Mouse (Mus musculus): ENCODE results near the gene Fam76a. TPM values are rescaled to one million over a fixed set of nuclear protein-coding genes. Genes with fewer than 3 reads are reported as not detected.

Gene Fam76a
- polyA plus RNA-seq, 1 experiment = 2.4 TPM

DNA sequence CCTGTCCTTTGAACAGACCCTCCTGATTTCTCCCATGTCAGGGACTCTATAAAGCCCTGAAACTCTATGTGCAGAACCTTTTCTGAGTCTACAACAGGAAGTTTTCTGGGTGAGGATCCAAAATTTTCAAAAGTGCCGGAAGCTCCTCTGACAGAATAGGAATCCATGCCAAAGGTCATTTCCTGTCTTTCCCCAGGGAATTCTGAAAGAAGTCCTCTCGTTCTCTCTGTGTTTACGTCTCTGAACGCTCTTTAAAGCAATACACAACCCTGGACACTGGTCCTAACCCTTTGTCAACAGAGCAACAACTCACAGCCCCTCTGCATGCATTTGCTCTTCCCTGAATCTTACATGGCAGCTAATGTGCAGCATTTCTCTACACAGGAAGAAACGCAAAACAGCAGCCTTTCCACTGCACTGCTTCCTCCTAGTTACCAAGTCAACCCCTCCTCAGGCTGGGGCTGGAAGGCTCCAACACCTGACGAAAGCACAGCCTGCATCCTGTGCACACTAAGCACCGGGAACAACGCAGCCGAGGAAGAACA, 17.5 kb downstream of the Fam76a start:
- Histone ChIP-seq H3K9me3 (ENCODE audit: control insufficient read depth, low read length) (no peaks in the 10 kb centered on the region), H3K4me1 (ENCODE audit: control insufficient read depth) (no peaks in the 10 kb centered on the region), H3K4me3 (replicated peaks) (no peak overlapping the region), H3K27me3 (ENCODE audit: control insufficient read depth) (no peaks in the 10 kb centered on the region), H3K36me3 (ENCODE audit: control insufficient read depth) (peaks cover 85% of the 10 kb centered on the region)
- TF ChIP-seq TAL1 (IDR thresholded peaks at IDR 0.05; ENCODE audit: low read length) (no peak), GATA1 (IDR thresholded peaks at IDR 0.05; ENCODE audit: low read length) (no peak)

DNA sequence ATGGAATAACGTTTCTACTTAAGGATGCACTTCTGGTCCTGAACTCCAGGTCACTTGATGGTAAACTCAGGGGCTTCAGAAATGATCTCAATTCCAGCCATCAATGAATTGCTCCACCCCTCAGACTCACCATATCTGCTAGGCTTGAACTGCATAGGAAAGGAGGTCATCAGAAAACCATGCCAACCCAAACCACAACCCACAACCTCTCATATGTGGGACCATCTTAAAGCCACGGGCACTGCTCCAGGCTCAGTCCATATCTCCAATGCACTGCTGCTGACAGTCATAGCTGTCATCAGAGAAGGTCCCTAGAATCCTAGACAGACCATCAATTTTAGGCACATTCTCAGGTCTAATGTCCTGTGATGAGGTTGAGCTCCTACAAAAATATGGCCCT, 18.3 kb downstream of the Fam76a start:
- TF ChIP-seq TAL1 (IDR thresholded peaks at IDR 0.05; ENCODE audit: low read length) (no peak), GATA1 (IDR thresholded peaks at IDR 0.05; ENCODE audit: low read length) (no peak)
- H3K36me3 ChIP-seq (ENCODE audit: control insufficient read depth) = peaks cover 81% of the 10 kb centered on the region
- no peaks in the 10 kb centered on the region for H3K9me3 ChIP-seq (ENCODE audit: control insufficient read depth, low read length)
- no peaks in the 10 kb centered on the region for H3K27me3 ChIP-seq (ENCODE audit: control insufficient read depth)
- H3K4me1 ChIP-seq (ENCODE audit: control insufficient read depth) = no peaks in the 10 kb centered on the region
- no peak overlapping the region for H3K4me3 ChIP-seq (replicated peaks)

- Histone ChIP-seq H3K36me3 (ENCODE audit: control insufficient read depth) (peaks cover 33% of the 10 kb centered on the region), H3K4me3 (replicated peaks) (no peak overlapping the region), H3K27me3 (ENCODE audit: control insufficient read depth) (peaks cover 22% of the 10 kb centered on the region), H3K4me1 (ENCODE audit: control insufficient read depth) (peaks cover 5% of the 10 kb centered on the region), H3K9me3 (ENCODE audit: control insufficient read depth, low read length) (no peaks in the 10 kb centered on the region)
- TF ChIP-seq TAL1 (IDR thresholded peaks at IDR 0.05; ENCODE audit: low read length) (no peak), GATA1 (IDR thresholded peaks at IDR 0.05; ENCODE audit: low read length) (no peak)
Observed at GRCm38 (mm10) chr4:132898197-132898596, 24.2 kb downstream of the Fam76a start.

GRCm38 (mm10) chr4:132894402-132894801, 28.0 kb downstream of the Fam76a start:
- peaks cover 22% of the 10 kb centered on the region for H3K27me3 ChIP-seq (ENCODE audit: control insufficient read depth)
- H3K4me3 ChIP-seq (replicated peaks) = no peak overlapping the region
- TF ChIP-seq TAL1 (IDR thresholded peaks at IDR 0.05; ENCODE audit: low read length) (no peak), GATA1 (IDR thresholded peaks at IDR 0.05; ENCODE audit: low read length) (no peak)
- H3K4me1 ChIP-seq (ENCODE audit: control insufficient read depth) = peaks cover 5% of the 10 kb centered on the region
- no peaks in the 10 kb centered on the region for H3K9me3 ChIP-seq (ENCODE audit: control insufficient read depth, low read length)
- H3K36me3 ChIP-seq (ENCODE audit: control insufficient read depth) = no peaks in the 10 kb centered on the region

- Histone ChIP-seq H3K27me3 (ENCODE audit: control insufficient read depth) (no peaks in the 10 kb centered on the region), H3K4me3 (replicated peaks) (peak overlapping the region; percentile 68), H3K36me3 (ENCODE audit: control insufficient read depth) (peaks cover 23% of the 10 kb centered on the region), H3K4me1 (ENCODE audit: control insufficient read depth) (peaks cover 37% of the 10 kb centered on the region), H3K9me3 (ENCODE audit: control insufficient read depth, low read length) (no peaks in the 10 kb centered on the region)
- TF ChIP-seq GATA1 (IDR thresholded peaks at IDR 0.05; ENCODE audit: low read length) = no peak
- no peak for TF ChIP-seq TAL1 (IDR thresholded peaks at IDR 0.05; ENCODE audit: low read length)
Observed at GRCm38 (mm10) chr4:132884844-132885374, 37.4 kb downstream of the Fam76a start.

- peak within 1 kb of the TSS; percentile 68 for H3K4me3 ChIP-seq (replicated peaks)
- H3K27me3 ChIP-seq (ENCODE audit: control insufficient read depth) = no peaks in the 10 kb centered on the region
- TF ChIP-seq TAL1 (IDR thresholded peaks at IDR 0.05; ENCODE audit: low read length) (no peak), GATA1 (IDR thresholded peaks at IDR 0.05; ENCODE audit: low read length) (no peak)
- peaks cover 37% of the 10 kb centered on the region for H3K4me1 ChIP-seq (ENCODE audit: control insufficient read depth)
- H3K9me3 ChIP-seq (ENCODE audit: control insufficient read depth, low read length) = no peaks in the 10 kb centered on the region
- H3K36me3 ChIP-seq (ENCODE audit: control insufficient read depth) = peaks cover 30% of the 10 kb centered on the region
Observed at GRCm38 (mm10) chr4:132884064-132884843, 38.1 kb downstream of the Fam76a start, which contains the start of gene Stx12. Stx12 (minus strand) TSS chr4:132884509.

DNA sequence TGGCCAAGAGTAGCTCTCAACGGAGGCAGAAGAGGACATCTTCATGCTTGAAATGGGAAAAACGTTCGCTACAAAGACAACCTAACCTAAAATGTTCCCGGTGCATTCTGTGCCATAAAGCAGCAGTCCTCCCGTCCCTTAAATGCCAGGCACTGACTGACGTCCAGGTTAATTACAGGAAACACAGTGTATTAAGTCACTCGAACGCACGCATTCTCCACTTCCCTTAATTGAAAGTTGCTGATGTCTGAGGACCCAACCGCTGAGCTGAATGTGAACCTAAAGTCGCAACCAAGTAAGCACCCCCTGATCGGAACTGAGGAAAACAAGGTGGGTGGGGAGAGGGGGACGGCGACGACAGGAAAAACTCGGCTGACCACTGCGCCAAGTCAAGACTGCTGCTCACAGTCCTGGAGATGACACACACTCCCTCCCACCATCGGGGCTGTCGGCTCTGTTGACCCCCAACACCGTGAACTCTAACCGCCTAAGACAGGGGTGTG, 38.7 kb downstream of the Fam76a start:
- no peaks in the 10 kb centered on the region for H3K9me3 ChIP-seq (ENCODE audit: control insufficient read depth, low read length)

DNA sequence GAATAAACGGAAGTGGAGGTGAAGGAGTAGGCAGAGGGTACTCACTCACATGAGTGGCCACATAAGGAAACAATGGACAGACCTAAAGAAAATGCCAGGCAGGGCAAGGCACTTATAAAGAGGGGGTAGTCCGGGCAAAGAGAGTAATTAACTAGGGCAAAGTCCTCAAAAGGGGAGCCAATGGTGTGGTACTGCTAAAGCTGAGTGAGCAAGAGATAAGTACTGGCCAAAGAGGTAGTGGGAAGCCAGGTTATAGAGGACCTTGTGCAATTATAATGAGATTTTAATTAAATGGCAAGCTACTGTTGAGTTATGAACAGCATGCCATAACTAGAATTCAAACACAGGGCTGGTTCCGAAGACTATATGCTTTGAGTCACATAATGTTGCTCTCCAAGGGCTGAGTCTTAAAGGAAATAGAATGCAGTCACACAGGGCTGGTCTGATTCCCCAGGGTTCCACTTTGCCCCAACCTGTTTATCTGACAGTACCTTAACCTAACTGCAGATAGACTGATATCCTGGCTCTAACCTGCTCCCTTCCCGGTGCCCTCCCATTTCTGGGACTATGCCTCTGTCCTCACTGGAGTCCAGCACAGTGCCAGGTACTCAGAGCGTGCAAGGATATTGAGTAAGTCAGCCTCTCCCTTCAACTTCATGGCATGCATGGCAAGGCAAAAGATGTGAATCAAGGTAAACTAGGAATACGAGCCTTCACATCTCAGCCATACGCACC, 47.8 kb downstream of the Fam76a start:
- no peak overlapping the region for H3K4me3 ChIP-seq (replicated peaks)
- peaks cover 27% of the 10 kb centered on the region for H3K4me1 ChIP-seq (ENCODE audit: control insufficient read depth)
- H3K27me3 ChIP-seq (ENCODE audit: control insufficient read depth) = no peaks in the 10 kb centered on the region
- peaks cover 47% of the 10 kb centered on the region for H3K36me3 ChIP-seq (ENCODE audit: control insufficient read depth)
- no peaks in the 10 kb centered on the region for H3K9me3 ChIP-seq (ENCODE audit: control insufficient read depth, low read length)
- no peak for TF ChIP-seq GATA1 (IDR thresholded peaks at IDR 0.05; ENCODE audit: low read length)
- no peak for TF ChIP-seq TAL1 (IDR thresholded peaks at IDR 0.05; ENCODE audit: low read length)

More for the DNA sequence above, 38.7 kb downstream of the Fam76a start:
- Histone ChIP-seq H3K4me1 (ENCODE audit: control insufficient read depth) (peaks cover 37% of the 10 kb centered on the region), H3K27me3 (ENCODE audit: control insufficient read depth) (no peaks in the 10 kb centered on the region), H3K36me3 (ENCODE audit: control insufficient read depth) (peaks cover 30% of the 10 kb centered on the region), H3K4me3 (replicated peaks) (peak overlapping the region; percentile 68)
- TF ChIP-seq TAL1 (IDR thresholded peaks at IDR 0.05; ENCODE audit: low read length) (no peak), GATA1 (IDR thresholded peaks at IDR 0.05; ENCODE audit: low read length) (no peak)
